ENCODE assay signal across 8 mouse cellular contexts in genomic region chr12:3427067-3427889, GRCm38 (mm10). TPM values are rescaled to one million over a fixed set of nuclear protein-coding genes. Genes with fewer than 3 reads are reported as not detected.
DNase-seq lines count a peak whose midpoint lies in the region.

No protein-coding gene starts in this region.

- peak; percentile 83 to 95 for DNase-seq in adrenal gland, adult (ENCODE audit: inconsistent age in 2 of 2, low spot score in 1 of 2)
- peak; percentile 72 for DNase-seq in embryo, embryonic 10 days (ENCODE audit: low spot score)
- DNase-seq in gastrocnemius, postnatal 10 days = peak; percentile 67
- DNase-seq in hindlimb bud, embryonic 11.5 days (ENCODE audit: extremely low spot score, low read depth, low spot score) = peak; percentile 33
- DNase-seq in left cerebral cortex, adult 8-10 months (ENCODE audit: low spot score in 2 of 2) = peak; percentile 59 to 69
- peak; percentile 64 to 82 for DNase-seq in right cerebral cortex, adult 2 months (ENCODE audit: low spot score in 2 of 2)
- peak; percentile 31 for DNase-seq in urinary bladder, postnatal 10 days (ENCODE audit: low spot score)

- no peaks in the 10 kb centered on the region for H3K27me3 ChIP-seq in megakaryocyte, embryonic 14.5 days (replicated peaks)

- peaks cover 20% of the 10 kb centered on the region for H3K36me3 ChIP-seq in megakaryocyte, embryonic 14.5 days (replicated peaks; ENCODE audit: low read length)

- peak overlapping the region; percentile 99 for H3K4me3 ChIP-seq in megakaryocyte, embryonic 14.5 days (replicated peaks)

- H3K9me3 ChIP-seq in megakaryocyte, embryonic 14.5 days = no peaks in the 10 kb centered on the region

- peaks cover 70% of the 10 kb centered on the region for H3K4me1 ChIP-seq in megakaryocyte, embryonic 14.5 days

RNA-seq across cellular contexts. Expression of gene Asxl2, which starts 0.6 kb away (rescaled TPM):
- total RNA-seq in gastrocnemius, postnatal 10 days (2021) = 10 to 100 TPM; 19.4 to 22.7 TPM
- 10 to 100 TPM; 32.7 to 36.9 (median 34.3) TPM for total RNA-seq in left cerebral cortex, adult 8-10 months (2022)
- 1.8 and 4.3 TPM in 2 replicates for polyA plus RNA-seq in megakaryocyte, embryonic 14.5 days (2012; ENCODE audit: insufficient read depth, low replicate concordance)

Comparison
In these comparisons a context has a peak if more than half of its experiments do, and no peak if none do; other contexts are left out.
1. Peak in every context shown above with its lines: DNase-seq and H3K4me3 ChIP-seq.
2. DNase-seq: peak in every context shown above with its lines; median percentile 89 in adrenal gland, adult; 73 in right cerebral cortex, adult 2 months; 72 in embryo, embryonic 10 days; 67 in gastrocnemius, postnatal 10 days; 64 in left cerebral cortex, adult 8-10 months; 33 in hindlimb bud, embryonic 11.5 days; 31 in urinary bladder, postnatal 10 days.